Mouse (Mus musculus): ENCODE results near the gene Nrg3.
"Not testable (repeated sequence)": the region's sequence is repeated elsewhere in the genome, so short reads cannot be mapped to it uniquely, and the experiment has no call there.

Gene Nrg3

DNA sequence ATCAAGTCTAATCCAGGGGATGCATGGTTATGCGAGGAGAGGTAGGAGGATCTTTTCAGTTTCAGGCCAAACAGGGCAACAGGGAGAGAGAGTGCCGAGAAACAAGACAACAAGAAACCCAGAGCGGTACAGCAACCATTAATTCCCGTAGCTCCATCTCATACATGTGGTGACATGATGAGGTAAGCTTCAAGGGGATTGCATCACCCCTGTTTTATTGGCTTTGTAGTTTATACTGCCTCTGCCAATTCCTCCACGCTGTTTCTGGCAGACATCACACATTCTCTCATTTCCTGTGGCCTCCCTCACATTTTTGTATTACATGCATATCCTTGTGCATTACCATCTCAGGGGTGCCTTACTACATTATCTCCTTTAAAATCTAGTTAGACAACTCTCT is 280.9 kb downstream of the Nrg3 start:
- DNase-seq = no peak

- no peak for DNase-seq
Measured at GRCm38 (mm10) chr14:39173709-39174108, 299.2 kb downstream of the Nrg3 start.

- DNase-seq = no peak
Measured at GRCm38 (mm10) chr14:39160140-39160539, 312.7 kb downstream of the Nrg3 start.

GRCm38 (mm10) chr14:39155462-39155861 is 317.4 kb downstream of the Nrg3 start:
- no peak for DNase-seq

GRCm38 (mm10) chr14:39129766-39130165 is 343.1 kb downstream of the Nrg3 start:
- DNase-seq = no peak

- DNase-seq = no peak
Measured at GRCm38 (mm10) chr14:39117977-39118376, 354.9 kb downstream of the Nrg3 start.

DNA sequence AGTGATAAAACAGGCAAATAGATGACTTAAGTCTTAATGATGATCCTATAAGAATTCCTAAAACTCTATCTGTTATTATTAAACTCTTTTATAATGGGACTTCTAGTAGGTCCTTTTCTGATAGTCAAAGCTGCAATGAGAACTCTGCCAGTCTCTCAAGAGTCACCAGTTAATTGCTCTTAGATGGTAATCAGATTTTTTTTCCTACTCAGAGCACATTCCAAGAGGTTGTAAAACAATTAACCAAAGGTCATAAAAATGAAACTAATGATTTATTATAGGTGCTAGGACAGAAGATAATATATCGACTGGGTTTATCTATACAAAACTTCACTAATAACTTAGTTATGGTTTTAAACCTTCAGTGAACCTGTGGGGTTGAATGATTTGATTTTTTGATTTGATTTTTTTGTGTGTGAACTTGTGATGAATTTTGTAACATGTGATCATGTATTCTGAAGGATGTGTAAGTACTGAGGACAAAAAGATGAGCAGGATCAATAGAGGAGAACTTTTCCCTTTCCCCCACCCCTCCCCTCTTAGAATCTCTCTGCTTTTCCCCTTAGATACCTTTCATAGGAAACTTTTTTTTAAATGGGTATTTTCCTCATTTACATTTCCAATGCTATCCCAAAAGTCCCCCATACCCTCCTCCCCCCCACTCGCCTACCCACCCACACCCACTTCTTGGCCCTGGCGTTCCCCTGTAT is 356.2 kb downstream of the Nrg3 start:
- not testable (repeated sequence) for DNase-seq

DNA sequence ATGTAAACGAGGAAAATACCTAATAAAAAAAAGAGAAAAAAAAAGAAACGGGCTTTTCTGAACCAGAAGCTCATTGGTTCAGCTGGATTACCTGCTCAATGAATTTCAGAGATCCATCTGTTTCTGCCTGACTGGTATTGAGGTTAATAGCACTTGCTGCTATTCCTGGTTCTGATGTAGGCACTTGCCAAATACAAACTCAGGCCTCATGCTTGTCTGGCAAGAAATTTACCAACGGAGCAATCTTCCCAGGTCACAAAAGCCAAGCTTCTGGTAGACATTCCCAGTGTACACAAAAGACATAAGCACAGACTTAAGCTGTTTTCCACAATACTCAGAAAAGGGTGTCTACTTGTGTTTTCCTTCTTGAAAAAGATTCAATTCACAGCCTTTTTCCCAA is 363.3 kb downstream of the Nrg3 start:
- DNase-seq = no peak

DNA sequence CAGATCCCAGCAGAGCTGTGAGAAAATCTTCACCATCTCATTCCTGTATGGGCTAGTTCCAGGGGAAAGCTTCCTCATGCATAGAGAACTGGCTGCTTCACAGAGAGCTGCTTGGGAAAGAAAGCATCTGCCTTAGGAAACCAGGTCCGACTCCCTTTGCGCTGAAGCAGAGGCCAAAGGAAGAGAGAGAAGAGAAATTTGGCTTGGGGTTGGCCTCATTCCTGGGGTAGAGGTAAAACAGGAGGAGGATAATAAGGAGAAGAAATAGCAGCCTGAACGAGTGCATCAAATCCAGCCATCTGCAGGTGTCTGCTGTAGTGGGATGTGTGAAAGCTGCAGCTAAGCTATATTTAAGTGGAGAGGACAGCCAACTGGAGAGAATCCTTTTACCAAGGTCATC is 366.1 kb downstream of the Nrg3 start:
- DNase-seq = no peak

DNA sequence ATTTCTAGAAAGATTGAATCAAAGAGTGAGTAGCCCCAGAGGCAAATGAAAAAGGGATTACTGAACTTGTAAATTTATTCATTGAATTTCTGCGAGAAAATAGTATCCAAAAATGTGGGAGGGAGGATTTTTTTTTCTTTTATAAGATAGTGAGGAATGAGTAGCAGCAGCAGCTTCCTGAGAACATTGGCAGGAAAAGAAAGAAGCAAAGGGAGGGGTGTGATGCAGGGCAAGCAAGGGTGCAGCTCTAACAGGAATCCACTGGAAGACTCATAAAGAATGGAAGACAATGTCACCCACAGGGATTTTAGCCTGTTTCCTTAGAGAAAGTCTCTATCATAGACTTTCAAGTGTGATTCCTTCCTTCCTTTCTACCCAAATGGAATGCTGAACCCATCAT is 377.7 kb downstream of the Nrg3 start:
- no peak for DNase-seq

DNA sequence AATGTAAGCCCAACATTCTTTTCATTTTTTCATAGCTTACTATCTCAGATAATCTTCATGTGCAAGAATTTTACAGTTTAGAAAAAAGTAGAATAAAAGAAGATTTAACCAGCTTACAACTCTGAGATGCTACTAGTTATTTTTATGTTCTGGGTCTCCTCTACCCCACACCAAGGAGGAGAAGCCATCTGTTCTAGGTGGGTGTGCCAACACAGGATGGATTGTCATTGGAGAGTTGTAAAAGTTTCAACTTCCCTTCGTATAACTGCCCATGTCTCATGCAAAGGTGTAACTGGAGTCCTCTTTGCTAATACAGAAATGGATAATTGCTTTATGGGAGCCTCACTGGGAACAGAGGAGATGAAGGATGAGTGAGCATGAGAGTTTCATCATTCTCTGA is 393.4 kb downstream of the Nrg3 start:
- no peak for DNase-seq

GRCm38 (mm10) chr14:39051542-39051941 is 421.3 kb downstream of the Nrg3 start:
- DNase-seq = no peak

GRCm38 (mm10) chr14:39049021-39049420 is 423.9 kb downstream of the Nrg3 start:
- DNase-seq = no peak

- no peak for DNase-seq
Measured at GRCm38 (mm10) chr14:39044290-39044689, 428.6 kb downstream of the Nrg3 start.

GRCm38 (mm10) chr14:39043793-39044192 is 429.1 kb downstream of the Nrg3 start:
- DNase-seq = no peak

- no peak for DNase-seq
Measured at GRCm38 (mm10) chr14:39043384-39043783, 429.5 kb downstream of the Nrg3 start.

GRCm38 (mm10) chr14:39039046-39039445 is 433.8 kb downstream of the Nrg3 start:
- DNase-seq = no peak

GRCm38 (mm10) chr14:39034482-39034881 is 438.4 kb downstream of the Nrg3 start:
- DNase-seq = no peak

GRCm38 (mm10) chr14:39023065-39023464 is 449.8 kb downstream of the Nrg3 start:
- no peak for DNase-seq

- DNase-seq = no peak
Measured at GRCm38 (mm10) chr14:39014126-39014525, 458.8 kb downstream of the Nrg3 start.

DNA sequence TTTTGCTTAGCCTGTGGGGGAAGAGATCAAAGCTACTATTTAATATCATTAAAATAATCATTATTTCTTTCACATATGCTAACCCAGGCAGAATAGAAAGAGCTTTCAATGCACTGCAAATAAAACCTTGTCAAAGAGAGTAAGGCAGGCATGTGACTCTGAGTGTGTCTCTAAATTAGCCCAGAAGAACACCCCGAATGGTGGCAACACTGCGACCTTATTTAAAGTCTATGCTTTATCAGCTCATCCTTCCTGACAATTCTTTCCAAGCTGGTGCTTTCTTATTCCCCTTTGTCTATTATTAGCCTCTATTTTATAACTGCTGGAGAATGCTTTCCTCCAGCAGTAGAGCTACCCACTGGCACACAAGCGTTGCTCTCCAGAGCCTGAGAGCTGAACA is 475.0 kb downstream of the Nrg3 start:
- no peak for DNase-seq

DNA sequence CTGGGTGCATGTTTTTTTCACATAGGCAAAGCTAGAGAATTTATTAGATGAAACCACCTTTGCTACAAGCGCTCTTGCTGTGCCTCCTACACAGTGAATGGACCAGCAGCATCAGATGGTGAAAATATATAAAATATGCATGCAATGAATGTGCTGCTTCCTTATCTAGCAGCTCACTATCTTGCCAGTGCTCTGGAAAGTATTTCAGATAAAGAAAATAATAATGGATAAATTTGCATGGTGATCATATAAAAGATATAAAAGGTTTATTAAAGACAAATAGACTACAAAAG is 480.4 kb downstream of the Nrg3 start:
- DNase-seq = no peak

DNA sequence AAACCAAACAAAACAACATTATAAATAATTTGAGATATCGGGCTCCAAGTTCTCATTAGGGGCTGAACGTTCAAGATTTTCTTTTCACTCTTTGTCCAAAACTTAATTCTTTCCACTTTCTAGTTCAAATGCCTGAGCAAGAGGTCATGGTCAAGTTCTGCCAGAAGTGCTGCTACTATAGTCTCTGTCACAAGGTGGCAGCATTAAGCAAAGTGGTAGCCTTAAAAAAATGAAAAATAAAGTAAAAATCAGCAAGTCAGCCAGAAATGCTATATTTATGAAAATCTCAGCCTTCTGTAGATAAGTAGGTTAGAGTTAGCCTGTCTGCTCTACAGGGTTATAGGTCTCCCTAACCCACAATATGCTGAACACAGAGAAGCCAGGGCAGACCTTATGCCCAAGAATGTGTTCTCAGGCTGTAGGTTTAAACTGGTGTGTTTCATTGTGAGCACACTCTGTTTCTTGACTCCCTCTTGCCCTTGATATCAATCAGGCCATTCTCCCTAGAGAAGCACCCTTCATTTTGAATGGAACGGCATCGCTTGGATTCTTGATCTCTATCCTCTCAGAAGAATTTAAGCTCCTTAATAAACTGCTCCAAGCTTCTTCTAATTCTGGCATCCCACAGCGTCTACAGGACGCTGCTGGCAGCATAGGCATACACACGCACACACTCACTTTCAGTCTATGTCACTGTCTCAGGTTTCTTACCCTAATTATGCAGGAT is 480.9 kb downstream of the Nrg3 start:
- DNase-seq = no peak

- DNase-seq = no peak
Measured at GRCm38 (mm10) chr14:38959367-38959766, 513.5 kb downstream of the Nrg3 start.

DNA sequence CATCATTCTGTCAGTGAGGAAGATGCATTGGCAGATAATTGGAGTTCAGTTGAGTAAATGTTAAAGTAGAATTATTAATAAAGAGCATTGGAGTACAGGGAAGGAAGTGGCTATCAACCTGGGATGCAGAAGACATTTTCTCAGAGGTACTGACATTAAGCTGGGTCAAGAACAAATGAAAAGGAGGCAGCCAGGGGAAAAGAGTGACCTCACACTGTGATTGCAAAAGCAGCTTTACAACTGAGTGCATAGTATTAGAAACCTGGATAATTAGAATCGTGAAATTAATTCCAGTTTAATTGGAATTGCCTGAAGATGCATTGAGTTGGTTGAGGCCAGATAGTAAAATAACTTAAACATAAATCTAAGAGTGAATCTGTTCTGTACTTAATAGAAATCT is 535.4 kb downstream of the Nrg3 start:
- no peak for DNase-seq

Measured in B cell, adult 2 months (primary cell).